Mouse (Mus musculus): ENCODE data around the gene Slc35b1. TPM values are rescaled to one million over a fixed set of nuclear protein-coding genes. Genes with fewer than 3 reads are reported as not detected.
A peak's percentile ranks its signal among the peaks of the same experiment; 100 is the strongest.

The Slc35b1 gene
- polyA plus RNA-seq, 1 experiment = 77.9 TPM

- H3K4me3 ChIP-seq (ENCODE audit: insufficient read depth, low read length) = peak within 1 kb of the TSS; percentile 56
- TF ChIP-seq CTCF (IDR thresholded peaks at IDR 0.05; ENCODE audit: extremely low read depth, insufficient read depth, low read length) (no peak), POLR2A (IDR thresholded peaks at IDR 0.05; ENCODE audit: extremely low read depth, insufficient read depth, low read length) (peak; percentile 56; the same call in 1 of the 2 replicates)
- H3K4me1 ChIP-seq (ENCODE audit: control insufficient read depth, insufficient read depth, low read length) = peaks cover 2% of the 10 kb centered on the region
- peak within 1 kb of the TSS; percentile 86 for H3K27ac ChIP-seq (ENCODE audit: insufficient read depth, low read length)
Observed at GRCm38 (mm10) chr11:95413641-95414535, 29.4 kb downstream of the Slc35b1 start, which contains the start of gene Spop. Spop (plus strand) TSS chr11:95414080.

DNA sequence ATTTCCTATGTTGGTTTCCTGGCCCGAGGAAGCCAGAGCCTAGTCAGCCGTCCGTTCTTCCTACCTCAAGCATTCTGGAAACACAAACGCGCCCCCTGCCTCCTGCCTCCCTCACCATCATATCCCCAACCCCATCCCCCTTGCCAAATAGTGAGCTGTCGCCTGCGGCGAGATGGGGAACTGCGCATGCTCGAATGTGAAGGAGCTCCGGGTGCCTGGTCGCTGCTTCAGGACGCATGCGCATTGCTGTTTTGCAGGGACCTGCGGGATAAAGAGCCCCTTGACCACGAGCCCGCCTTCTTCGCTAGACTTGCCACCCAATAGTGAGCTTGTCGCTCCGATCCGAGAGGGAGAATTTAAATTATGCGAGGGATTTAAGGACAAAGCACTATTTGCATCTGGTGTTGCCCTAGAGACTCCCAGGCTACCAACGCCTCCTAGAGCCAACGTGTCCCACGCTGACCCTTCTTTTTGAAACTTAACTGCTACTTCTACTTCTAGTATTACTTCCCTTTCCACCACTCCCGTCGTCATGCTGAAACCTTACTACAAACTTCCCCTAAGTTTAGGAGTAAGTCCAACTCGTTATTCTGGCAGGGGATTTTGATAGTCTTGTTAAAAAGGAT is 30.2 kb downstream of the Slc35b1 start:
- H3K4me1 ChIP-seq (ENCODE audit: control insufficient read depth, insufficient read depth, low read length) = peaks cover 2% of the 10 kb centered on the region
- peak overlapping the region; percentile 86 for H3K27ac ChIP-seq (ENCODE audit: insufficient read depth, low read length)
- H3K4me3 ChIP-seq (ENCODE audit: insufficient read depth, low read length) = peak overlapping the region; percentile 56
- peak; percentile 74 for TF ChIP-seq POLR2A (IDR thresholded peaks at IDR 0.05; ENCODE audit: extremely low read depth, insufficient read depth, low read length)
- TF ChIP-seq CTCF (IDR thresholded peaks at IDR 0.05; ENCODE audit: extremely low read depth, insufficient read depth, low read length) = no peak

- peaks cover 2% of the 10 kb centered on the region for H3K4me1 ChIP-seq (ENCODE audit: control insufficient read depth, insufficient read depth, low read length)
- H3K27ac ChIP-seq (ENCODE audit: insufficient read depth, low read length) = no peak overlapping the region
- TF ChIP-seq CTCF (IDR thresholded peaks at IDR 0.05; ENCODE audit: extremely low read depth, insufficient read depth, low read length) (no peak), POLR2A (IDR thresholded peaks at IDR 0.05; ENCODE audit: extremely low read depth, insufficient read depth, low read length) (no peak)
- H3K4me3 ChIP-seq (ENCODE audit: insufficient read depth, low read length) = no peak overlapping the region
Observed at GRCm38 (mm10) chr11:95415931-95416330, 31.4 kb downstream of the Slc35b1 start.

- no peak for TF ChIP-seq CTCF (IDR thresholded peaks at IDR 0.05; ENCODE audit: extremely low read depth, insufficient read depth, low read length)
- no peak for TF ChIP-seq POLR2A (IDR thresholded peaks at IDR 0.05; ENCODE audit: extremely low read depth, insufficient read depth, low read length)
- Histone ChIP-seq H3K27ac (ENCODE audit: insufficient read depth, low read length) (no peak overlapping the region), H3K4me3 (ENCODE audit: insufficient read depth, low read length) (no peak overlapping the region), H3K4me1 (ENCODE audit: control insufficient read depth, insufficient read depth, low read length) (peaks cover 2% of the 10 kb centered on the region)
Observed at GRCm38 (mm10) chr11:95417341-95417740, 32.8 kb downstream of the Slc35b1 start.

- no peak overlapping the region for H3K27ac ChIP-seq (ENCODE audit: insufficient read depth, low read length)
- TF ChIP-seq POLR2A (IDR thresholded peaks at IDR 0.05; ENCODE audit: extremely low read depth, insufficient read depth, low read length) (no peak), CTCF (IDR thresholded peaks at IDR 0.05; ENCODE audit: extremely low read depth, insufficient read depth, low read length) (no peak)
- no peak overlapping the region for H3K4me3 ChIP-seq (ENCODE audit: insufficient read depth, low read length)
Observed at GRCm38 (mm10) chr11:95420880-95421435, 36.5 kb downstream of the Slc35b1 start.

GRCm38 (mm10) chr11:95423505-95423904 is 39.0 kb downstream of the Slc35b1 start:
- no peak overlapping the region for H3K27ac ChIP-seq (ENCODE audit: insufficient read depth, low read length)
- no peaks in the 10 kb centered on the region; the same call in 1 of the 2 replicates for H3K4me1 ChIP-seq (ENCODE audit: control insufficient read depth, insufficient read depth, low read length)
- 0 out of 2 replicates have a peak, but pooled peaks have one; percentile 0 for TF ChIP-seq CTCF (IDR thresholded peaks at IDR 0.05; ENCODE audit: extremely low read depth, insufficient read depth, low read length)
- TF ChIP-seq POLR2A (IDR thresholded peaks at IDR 0.05; ENCODE audit: extremely low read depth, insufficient read depth, low read length) = no peak
- H3K4me3 ChIP-seq (ENCODE audit: insufficient read depth, low read length) = no peak overlapping the region

More at GRCm38 (mm10) chr11:95420880-95421435, 36.5 kb downstream of the Slc35b1 start:
- peaks cover 1% of the 10 kb centered on the region for H3K4me1 ChIP-seq (ENCODE audit: control insufficient read depth, insufficient read depth, low read length)

- H3K27ac ChIP-seq (ENCODE audit: insufficient read depth, low read length) = no peak overlapping the region
- H3K4me1 ChIP-seq (ENCODE audit: control insufficient read depth, insufficient read depth, low read length) = peaks cover 1% of the 10 kb centered on the region; the same call in 1 of the 2 replicates
- no peak for TF ChIP-seq CTCF (IDR thresholded peaks at IDR 0.05; ENCODE audit: extremely low read depth, insufficient read depth, low read length)
- no peak for TF ChIP-seq POLR2A (IDR thresholded peaks at IDR 0.05; ENCODE audit: extremely low read depth, insufficient read depth, low read length)
- H3K4me3 ChIP-seq (ENCODE audit: insufficient read depth, low read length) = no peak overlapping the region
Observed at GRCm38 (mm10) chr11:95431344-95431743, 46.9 kb downstream of the Slc35b1 start.

DNA sequence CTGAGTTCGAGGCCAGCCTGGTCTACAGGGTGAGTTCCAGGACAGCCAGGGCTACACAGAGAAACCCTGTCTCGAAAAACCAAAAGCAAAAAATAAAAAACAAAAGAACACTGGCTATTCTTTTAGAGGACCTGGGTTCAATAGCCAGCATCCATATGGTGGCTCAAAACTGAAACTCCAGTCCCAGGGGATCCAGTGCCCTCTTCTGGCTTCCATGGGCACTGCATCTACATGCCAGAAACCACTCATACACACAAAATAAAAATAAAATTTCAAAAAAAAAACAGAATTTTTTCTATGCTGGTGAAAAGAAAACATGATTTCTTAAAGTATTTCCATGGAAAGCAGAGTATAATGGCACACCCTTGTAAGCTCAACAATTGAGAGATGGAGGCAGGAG is 47.7 kb downstream of the Slc35b1 start:
- H3K27ac ChIP-seq (ENCODE audit: insufficient read depth, low read length) = no peak overlapping the region
- H3K4me3 ChIP-seq (ENCODE audit: insufficient read depth, low read length) = no peak overlapping the region
- peaks cover 1% of the 10 kb centered on the region; the same call in 1 of the 2 replicates for H3K4me1 ChIP-seq (ENCODE audit: control insufficient read depth, insufficient read depth, low read length)
- TF ChIP-seq POLR2A (IDR thresholded peaks at IDR 0.05; ENCODE audit: extremely low read depth, insufficient read depth, low read length) = no peak
- peak; percentile 40 for TF ChIP-seq CTCF (IDR thresholded peaks at IDR 0.05; ENCODE audit: extremely low read depth, insufficient read depth, low read length)

Other genes starting within 250 kb of the Slc35b1 start
- 0.26 and 0.29 TPM in 2 replicates for gene Dlx4, start 238.4 kb upstream of the Slc35b1 start, polyA plus RNA-seq (2012; rRNA removed)
- gene Tac4, start 123.2 kb upstream of the Slc35b1 start, polyA plus RNA-seq (2012; rRNA removed) = not detected in 2 replicates
- gene Kat7, start 74.4 kb upstream of the Slc35b1 start, polyA plus RNA-seq (2012; rRNA removed) = 51.1 and 51.8 TPM in 2 replicates
- gene Fam117a, start 47.7 kb upstream of the Slc35b1 start, polyA plus RNA-seq (2012; rRNA removed) = 7.5 and 7.7 TPM in 2 replicates
- gene Spop, start 29.4 kb downstream of the Slc35b1 start, polyA plus RNA-seq (2012; rRNA removed) = 128 and 136 TPM in 2 replicates
- 30.2 and 33.4 TPM in 2 replicates for gene Nxph3, start 129.9 kb downstream of the Slc35b1 start, polyA plus RNA-seq (2012; rRNA removed)
- gene Ngfr, start 203.0 kb downstream of the Slc35b1 start, polyA plus RNA-seq (2012; rRNA removed) = 0.86 and 0.93 TPM in 2 replicates

All from cortical plate, adult 2 months (tissue).